Mouse (Mus musculus) brain, adult 2 months (tissue): ENCODE measurements around the gene Ccnd3.
A peak's percentile ranks its signal among the peaks of the same experiment; 100 is the strongest.

Source experiments
- DNase-seq: peaks from one replicate; pipeline ENCODE4 v3.0.0; 2011; ENCODE audit warnings: low read depth, low spot score

The Ccnd3 gene

GRCm38 (mm10) chr17:47543051-47543650 lies 38.3 kb downstream of the Ccnd3 start:
- DNase-seq, result no peak

- no peak for DNase-seq
Observed at GRCm38 (mm10) chr17:47545154-47545553, 40.3 kb downstream of the Ccnd3 start.

GRCm38 (mm10) chr17:47545861-47546331 lies 41.0 kb downstream of the Ccnd3 start:
- peak; percentile 89 for DNase-seq

GRCm38 (mm10) chr17:47551049-47551448 lies 46.2 kb downstream of the Ccnd3 start:
- no peak for DNase-seq

- no peak for DNase-seq
Observed at GRCm38 (mm10) chr17:47552994-47553393, 48.1 kb downstream of the Ccnd3 start.

GRCm38 (mm10) chr17:47554621-47555020 lies 49.8 kb downstream of the Ccnd3 start:
- no peak for DNase-seq

- peak; percentile 31 for DNase-seq
Observed at GRCm38 (mm10) chr17:47557179-47557578, 52.3 kb downstream of the Ccnd3 start.

GRCm38 (mm10) chr17:47559726-47560125 lies 54.9 kb downstream of the Ccnd3 start:
- DNase-seq, result peak; percentile 8

GRCm38 (mm10) chr17:47562875-47563274 lies 58.0 kb downstream of the Ccnd3 start:
- no peak for DNase-seq

- DNase-seq, result no peak
Observed at GRCm38 (mm10) chr17:47564612-47565011, 59.8 kb downstream of the Ccnd3 start.

GRCm38 (mm10) chr17:47566133-47566532 lies 61.3 kb downstream of the Ccnd3 start:
- no peak for DNase-seq

- DNase-seq, result no peak
Observed at GRCm38 (mm10) chr17:47567271-47567670, 62.4 kb downstream of the Ccnd3 start.

- DNase-seq, result no peak
Observed at GRCm38 (mm10) chr17:47568389-47568788, 63.5 kb downstream of the Ccnd3 start.

- no peak for DNase-seq
Observed at GRCm38 (mm10) chr17:47568951-47569527, 64.2 kb downstream of the Ccnd3 start.

GRCm38 (mm10) chr17:47571621-47572020 lies 66.8 kb downstream of the Ccnd3 start:
- no peak for DNase-seq

- DNase-seq, result no peak
Observed at GRCm38 (mm10) chr17:47572436-47572835, 67.6 kb downstream of the Ccnd3 start.

- DNase-seq, result no peak
Observed at GRCm38 (mm10) chr17:47574028-47574427, 69.2 kb downstream of the Ccnd3 start.

- DNase-seq, result no peak
Observed at GRCm38 (mm10) chr17:47574830-47575229, 70.0 kb downstream of the Ccnd3 start.

- no peak for DNase-seq
Observed at GRCm38 (mm10) chr17:47578655-47579054, 73.8 kb downstream of the Ccnd3 start.

GRCm38 (mm10) chr17:47580962-47581361 lies 76.1 kb downstream of the Ccnd3 start:
- no peak for DNase-seq

GRCm38 (mm10) chr17:47588517-47588916 lies 83.7 kb downstream of the Ccnd3 start:
- DNase-seq, result no peak

- DNase-seq, result no peak
Observed at GRCm38 (mm10) chr17:47591073-47591472, 86.2 kb downstream of the Ccnd3 start.

GRCm38 (mm10) chr17:47593215-47593853 lies 88.5 kb downstream of the Ccnd3 start:
- peak; percentile 96 for DNase-seq
